Mouse (Mus musculus): ENCODE measurements around the gene Fbln1.

The Fbln1 gene

DNA sequence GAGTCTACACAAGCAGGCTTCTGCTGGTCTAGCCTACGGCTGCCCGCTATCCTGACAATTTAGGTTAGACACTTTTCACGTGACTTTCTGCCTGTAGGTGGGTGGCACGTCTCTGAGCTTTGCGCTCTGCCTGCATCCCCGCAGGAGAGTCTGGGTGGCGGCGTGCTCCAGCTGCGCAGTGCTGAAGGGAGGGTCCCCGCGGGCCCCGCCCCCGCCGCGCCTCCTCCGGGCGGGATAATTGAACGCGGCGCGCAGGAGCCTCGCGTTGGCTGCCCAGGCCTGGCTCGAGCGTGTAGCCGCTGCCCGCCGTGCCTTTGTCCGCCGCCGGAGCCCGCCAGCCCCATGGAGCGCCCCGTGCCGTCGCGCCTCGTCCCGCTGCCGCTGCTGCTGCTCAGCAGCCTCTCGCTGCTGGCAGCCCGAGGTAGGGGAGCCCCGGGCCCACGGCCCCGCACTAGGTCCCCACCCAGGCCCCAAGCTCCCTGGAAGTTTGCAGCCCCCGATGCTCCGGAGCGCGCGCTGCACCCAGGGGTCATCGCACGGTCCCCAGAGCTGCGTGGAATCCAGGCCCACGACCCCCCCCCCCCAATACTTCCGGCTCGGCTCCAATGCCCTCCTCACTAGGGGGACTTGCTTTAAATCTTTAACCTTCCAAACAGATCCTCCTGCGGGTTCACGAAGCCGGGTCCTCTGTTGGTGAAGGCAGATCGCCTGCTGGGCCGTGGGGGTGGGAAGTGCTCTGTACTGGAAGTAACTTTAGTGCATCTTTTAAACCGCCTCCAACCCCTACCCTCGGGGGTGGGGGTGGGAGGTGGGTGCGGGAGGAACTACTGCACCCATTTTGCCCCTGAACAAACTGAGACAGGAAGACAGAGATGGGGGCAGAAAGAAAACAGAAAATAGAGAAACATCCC, at the start of gene Fbln1:
Fbln1 (plus strand) TSS at position 158 of the 911 bp plus-strand sequence.
- DNase-seq (ENCODE audit: extremely low read depth, low read depth, low spot score) = no peak

DNA sequence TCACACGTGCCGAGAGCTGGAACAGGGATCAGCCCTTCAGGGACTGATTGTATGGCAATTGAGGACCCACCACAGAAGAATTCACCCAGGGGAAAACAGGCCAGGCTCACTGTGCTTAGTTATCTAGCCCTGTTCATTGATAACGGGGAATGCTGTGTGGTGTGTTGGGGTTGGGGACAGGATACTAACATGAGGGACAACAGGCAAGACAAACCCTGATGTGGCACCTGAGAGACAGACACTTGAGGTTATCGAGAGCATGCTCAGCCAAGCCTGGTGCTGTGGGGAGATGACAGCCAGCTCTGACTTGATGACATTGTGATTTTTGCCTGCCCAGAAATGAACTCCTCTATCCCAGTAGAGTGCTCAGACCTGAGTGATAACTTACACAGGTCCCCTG, 49.6 kb upstream of the Fbln1 start:
- DNase-seq (ENCODE audit: extremely low read depth, low read depth, low spot score) = no peak

DNA sequence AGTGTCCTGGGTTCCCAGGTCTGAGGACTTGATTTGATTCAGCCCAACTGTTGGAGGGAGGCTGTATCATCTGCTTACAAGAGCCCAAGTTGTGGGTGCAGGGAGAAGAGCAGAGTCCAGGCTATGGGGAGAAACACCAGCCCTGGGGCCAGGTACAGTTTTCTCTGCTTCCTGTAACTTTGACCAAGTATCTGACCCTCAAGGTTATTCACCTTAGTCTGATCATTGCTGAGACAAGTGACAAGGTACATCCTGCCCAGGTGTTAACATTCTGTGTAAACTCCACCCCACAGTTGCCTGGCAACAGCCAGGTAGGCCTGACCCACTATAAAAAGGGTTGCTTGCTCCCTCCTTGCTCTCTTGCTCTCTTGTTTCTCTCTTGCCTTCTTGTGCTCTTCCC, 44.3 kb upstream of the Fbln1 start:
- no peak for DNase-seq (ENCODE audit: extremely low read depth, low read depth, low spot score)

DNA sequence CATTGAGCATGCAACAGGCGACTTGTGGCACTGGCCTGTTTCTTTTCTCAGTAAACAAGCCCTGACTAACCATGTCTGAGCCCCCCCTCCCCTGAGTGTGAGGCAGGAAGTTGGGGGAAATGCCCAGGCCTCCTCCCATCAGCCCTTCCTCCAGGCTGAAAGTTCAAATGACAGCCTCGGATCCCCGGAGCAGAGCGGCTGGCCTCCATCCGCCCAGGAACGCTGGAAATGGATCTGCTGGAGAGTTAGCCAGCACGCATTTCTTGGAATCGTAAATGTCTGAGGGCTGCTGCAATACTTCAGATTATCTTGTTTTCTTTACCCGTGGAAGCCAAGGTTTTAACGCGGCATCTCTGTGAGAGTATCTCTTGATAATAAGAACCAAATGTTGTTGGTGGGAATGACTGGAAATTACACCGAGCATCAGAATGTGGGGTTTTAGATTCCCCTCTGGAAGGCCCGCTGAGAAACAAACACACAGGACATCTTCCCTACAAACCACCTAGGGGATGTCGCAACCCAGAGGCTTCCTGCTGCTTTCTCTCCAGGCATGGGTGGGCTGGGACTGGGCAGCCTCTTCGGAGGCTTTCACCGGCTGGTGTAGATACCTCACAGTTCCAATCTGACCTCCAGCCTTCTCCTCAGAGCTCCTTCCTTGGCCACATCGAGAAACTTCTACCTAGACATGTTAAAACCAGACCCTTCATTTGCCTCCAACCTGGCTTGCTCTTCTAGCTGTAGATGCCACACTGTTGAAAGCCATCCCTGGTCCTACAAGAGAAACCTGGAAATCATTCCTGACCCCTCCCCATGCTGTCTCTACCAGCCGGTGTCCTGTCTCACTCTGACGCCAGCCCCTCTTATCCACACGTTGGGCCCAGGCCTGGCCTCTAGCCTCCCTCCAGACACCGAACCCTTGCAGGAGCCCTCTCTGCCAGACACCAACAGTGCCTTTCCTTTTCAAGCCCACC, 42.8 kb upstream of the Fbln1 start:
- no peak for DNase-seq (ENCODE audit: extremely low read depth, low read depth, low spot score)

DNA sequence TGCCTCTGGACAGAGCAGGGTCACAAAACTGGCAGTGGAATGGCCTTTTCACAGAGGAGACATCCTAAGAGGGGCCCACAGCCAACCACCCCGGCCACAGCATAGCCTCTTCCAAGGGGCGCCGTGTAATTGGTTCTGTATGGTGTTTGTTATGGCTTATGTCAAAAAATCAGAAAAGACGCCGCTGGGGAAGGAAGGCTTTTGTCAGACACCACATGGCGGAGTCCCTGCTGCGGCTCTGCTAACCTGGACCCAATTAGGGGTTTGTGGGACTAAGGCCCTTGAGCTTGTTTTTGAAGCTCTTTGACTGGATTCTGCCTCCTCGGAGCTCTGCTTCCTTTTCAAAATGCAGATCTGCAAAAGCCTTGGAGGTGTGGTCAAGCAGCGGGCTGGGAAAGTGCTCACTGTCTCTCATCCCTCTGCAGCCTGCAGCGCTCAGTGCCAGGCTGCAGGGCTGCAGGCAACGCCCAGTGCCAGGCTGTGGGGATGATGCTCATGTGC, 39.3 kb upstream of the Fbln1 start:
- no peak for DNase-seq (ENCODE audit: extremely low read depth, low read depth, low spot score)

DNA sequence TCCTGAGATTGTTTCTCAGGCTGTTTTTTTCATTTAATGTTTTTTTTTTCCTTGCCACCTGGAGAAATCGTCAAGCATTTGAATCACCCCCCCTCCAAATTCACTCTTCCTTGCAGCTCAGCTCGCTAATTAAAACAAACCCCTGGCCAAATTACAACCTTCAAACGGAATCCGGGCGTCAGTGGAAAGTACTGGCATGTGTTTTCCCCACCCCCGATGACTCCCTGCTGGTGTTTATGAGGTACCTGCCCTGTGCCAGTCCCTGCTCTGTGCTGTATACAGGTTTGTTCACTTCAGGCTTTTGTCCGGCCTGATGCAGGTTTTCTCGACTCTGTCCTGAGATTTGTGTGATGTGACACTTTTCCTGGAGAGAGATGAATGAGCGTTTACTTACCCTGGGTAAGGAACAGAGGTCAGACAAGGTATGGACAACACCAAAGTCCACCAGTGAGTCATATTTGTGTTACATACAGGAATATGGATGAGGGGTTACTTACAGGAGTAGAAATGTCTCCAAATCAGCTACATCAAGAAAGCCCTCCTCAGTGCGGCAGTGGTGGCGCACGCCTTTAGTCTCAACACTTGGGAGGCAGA, 38.6 kb upstream of the Fbln1 start:
- no peak for DNase-seq (ENCODE audit: extremely low read depth, low read depth, low spot score)

DNA sequence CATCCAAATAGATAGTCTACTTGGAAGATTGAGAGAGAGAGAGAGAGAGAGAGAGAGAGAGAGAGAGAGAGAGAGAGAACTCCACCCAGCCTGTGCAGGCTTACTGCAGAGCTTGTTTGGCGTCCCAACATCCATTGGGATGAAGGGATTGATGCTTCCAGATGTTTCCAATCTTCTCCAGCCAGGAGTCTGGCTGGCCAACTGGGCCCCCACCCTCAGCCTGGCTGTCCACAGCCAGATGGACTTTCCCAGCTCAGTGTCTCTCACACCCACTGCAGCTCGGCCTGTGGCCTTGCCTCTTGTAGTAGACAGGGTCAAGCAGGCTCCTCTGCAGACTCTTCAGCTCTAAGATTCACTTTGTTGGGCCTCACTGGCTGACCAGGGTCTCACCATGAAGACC, 33.7 kb upstream of the Fbln1 start:
- DNase-seq (ENCODE audit: extremely low read depth, low read depth, low spot score) = no peak

DNA sequence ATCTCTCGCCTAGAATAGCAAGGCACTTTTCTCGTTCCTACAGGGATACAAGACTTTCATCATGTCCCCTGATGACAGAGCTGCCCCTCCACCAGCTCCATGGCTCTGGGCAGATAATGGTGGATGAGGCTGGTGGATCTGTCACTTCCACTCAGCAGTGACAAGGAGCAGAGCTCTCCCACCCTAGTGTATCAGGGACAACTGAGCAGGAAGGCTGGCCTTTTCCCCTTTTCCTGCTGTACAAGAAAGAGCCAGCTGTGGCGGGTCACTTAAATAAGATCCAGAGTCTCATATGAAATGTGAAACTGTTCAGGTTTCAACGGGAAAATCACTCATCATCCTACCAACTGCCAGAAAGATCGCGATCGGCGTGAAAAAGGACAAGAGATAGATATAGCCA, 32.3 kb upstream of the Fbln1 start:
- no peak for DNase-seq (ENCODE audit: extremely low read depth, low read depth, low spot score)

DNA sequence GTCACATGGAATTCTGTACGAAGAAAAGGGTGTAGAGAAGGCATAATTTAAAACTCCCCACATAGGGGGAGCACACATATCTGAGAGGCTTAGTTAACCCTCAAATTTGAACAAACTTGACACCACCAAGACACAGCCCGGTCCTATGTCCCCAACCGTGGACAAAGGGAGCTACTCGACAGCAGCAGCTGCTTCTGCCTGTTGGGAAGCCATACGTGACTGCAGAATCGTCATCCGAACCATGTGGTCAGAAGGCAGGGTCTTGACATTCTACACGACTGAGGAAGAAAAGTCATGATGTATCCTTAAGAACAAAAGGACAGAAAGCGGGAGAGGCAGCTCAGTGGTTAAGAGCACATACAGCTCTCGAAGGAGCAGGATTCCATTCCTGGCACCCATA, 31.7 kb upstream of the Fbln1 start:
- DNase-seq (ENCODE audit: extremely low read depth, low read depth, low spot score) = no peak

DNA sequence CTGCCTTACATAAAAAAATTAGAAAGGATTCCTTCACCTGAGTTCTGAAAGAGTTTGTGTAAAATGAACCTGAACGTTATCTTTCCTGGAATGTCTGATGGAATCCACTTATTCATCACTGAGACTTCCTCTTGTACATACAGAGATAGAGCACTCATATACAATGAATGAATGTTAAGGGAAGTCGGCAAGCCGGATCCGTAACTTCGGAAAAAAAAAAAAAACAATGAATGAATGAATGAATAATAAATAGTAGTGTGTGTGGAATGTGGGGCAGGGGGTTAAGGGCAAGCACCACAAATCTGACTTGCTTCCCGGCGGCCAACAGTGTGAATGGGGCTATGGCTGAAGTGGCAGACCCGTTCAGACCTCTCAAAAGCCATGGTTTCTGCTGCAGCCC, 28.2 kb upstream of the Fbln1 start:
- peak; percentile 16 for DNase-seq (ENCODE audit: extremely low read depth, low read depth, low spot score)

DNA sequence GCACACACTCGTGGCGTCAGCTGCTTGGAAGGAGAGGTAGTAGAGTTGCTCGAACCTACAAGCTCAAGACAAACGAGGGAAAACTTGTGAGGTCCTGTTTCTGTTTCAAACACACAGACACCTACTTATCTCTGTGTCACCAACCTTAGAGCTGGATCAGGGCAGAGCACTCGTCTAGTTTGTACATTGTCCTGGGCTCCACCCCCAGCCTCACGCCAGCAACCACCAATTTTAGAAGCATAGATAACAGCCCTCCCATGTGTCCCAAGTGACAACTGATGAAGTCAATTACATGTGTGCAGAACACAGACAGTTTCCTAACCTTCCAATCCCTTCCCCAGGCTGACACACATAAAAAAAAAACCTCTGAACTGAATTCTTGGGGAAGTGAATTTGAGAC, 27.6 kb upstream of the Fbln1 start:
- no peak for DNase-seq (ENCODE audit: extremely low read depth, low read depth, low spot score)

DNA sequence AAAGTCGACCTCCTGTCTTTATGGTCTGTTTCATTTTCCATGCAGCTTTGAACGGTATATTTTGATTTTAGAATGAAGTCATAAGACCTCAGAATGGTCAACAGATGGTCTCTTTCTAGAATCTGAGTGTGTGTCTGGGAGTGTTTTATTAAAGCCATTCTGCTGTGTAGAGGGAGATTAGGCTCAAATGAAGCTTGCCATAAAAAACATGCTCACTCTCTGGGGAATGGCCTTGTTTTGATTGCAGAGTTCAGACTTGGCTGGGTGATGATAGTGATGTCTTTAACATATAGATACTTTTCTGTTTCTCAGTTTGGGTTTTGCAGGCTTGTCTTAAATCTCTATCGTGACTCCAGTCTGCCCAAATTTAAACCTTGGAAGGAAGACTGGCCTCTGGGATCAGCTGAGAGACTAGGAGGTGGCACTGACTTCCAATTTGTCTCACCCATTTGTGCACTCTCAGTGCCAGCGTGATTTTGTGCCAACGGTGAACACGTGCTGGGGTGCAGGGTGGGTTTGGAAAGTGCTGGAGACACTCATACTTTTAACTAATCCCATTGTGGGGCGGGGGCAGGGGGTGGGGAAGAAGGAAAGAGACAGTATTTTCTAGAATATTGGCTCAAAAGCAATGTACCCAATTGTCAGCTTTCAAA, 26.1 kb upstream of the Fbln1 start:
- DNase-seq (ENCODE audit: extremely low read depth, low read depth, low spot score) = no peak

DNA sequence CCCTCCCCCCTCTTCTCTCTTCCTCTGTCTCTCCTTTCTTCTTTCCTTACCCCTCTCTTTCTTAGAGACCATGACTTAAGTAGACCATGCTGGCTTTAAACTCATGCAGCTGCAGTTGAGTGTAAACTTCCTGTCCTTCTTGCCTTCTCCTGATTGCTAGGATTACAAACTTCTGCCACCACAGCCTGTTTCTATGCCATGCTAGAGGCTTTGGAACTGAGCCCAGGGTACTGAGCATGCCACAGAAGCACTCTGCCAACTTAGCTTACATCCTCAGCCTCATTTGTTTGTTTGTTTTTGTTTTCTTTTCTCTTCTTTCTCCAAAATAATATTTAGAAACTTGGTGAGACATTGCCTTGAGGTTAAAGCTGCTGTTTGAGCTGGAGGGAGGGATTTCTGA, 25.4 kb upstream of the Fbln1 start:
- DNase-seq (ENCODE audit: extremely low read depth, low read depth, low spot score) = no peak

DNA sequence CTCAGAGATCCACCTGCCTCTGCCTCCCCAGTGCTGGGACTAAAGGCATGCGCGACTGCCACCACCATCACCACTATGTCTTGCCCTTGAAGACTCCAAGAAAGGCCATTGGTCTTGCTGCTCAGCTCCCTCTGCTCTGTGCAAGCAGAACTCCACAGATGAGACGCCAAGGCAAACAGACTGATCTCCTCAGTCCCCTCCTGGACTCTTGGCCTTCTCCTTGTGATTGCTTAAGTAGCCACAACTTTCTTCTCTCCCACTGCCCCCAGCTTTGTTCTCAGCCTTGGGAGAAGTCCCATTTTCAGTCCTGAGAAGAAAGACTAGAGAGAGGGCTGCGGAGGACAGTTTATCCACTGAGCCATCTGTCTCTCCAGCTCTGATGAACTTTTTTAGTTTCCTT, 23.7 kb upstream of the Fbln1 start:
- no peak for DNase-seq (ENCODE audit: extremely low read depth, low read depth, low spot score)

DNA sequence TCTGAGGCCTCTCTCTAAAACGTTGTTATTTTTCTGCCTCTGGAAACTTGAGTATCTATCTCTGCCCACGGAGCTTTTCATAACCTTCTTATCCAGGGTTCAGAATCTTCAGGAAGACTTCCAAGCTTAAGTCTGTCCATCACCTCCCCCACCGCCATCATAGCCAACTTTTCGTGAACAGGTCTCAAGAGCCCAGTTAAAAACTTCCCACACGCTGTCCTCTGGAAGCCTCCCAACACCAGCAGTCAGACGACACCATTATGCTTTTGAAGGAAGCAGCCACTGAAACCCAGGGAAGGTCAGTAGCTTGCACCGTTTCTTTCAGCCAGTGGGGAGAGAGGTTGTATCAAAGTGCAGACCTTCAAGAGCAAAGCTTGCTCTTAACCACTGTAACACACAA, 18.8 kb upstream of the Fbln1 start:
- no peak for DNase-seq (ENCODE audit: extremely low read depth, low read depth, low spot score)

DNA sequence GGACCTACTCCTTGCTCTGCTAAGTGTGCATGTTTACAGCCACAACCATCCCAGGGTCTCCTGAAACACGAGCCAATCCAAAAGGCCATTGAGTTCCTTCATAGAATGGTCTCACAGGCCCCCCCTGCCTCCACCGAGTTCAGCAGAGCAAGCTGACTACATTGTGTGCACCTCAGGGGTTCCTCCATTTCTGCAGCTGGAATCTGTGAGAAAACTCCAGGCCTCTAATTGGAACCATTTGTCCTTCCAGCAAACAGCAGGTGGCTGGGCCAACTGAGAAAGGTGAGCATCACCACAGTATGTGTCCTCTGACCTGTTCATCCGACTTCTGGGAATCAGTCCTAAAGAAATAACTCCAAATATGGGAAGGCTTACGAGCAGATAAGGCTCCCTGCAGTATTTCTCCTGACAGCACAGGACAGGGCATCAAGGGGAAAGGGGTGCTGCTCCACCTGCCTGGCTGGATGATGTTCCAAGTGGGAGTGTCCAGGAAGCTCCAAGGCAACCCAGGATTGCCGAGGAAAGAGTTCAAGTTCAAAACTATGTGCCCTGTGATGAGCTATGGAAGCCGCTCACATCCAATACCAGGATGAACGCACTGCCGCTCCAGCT, 17.5 kb upstream of the Fbln1 start:
- DNase-seq (ENCODE audit: extremely low read depth, low read depth, low spot score) = no peak

DNA sequence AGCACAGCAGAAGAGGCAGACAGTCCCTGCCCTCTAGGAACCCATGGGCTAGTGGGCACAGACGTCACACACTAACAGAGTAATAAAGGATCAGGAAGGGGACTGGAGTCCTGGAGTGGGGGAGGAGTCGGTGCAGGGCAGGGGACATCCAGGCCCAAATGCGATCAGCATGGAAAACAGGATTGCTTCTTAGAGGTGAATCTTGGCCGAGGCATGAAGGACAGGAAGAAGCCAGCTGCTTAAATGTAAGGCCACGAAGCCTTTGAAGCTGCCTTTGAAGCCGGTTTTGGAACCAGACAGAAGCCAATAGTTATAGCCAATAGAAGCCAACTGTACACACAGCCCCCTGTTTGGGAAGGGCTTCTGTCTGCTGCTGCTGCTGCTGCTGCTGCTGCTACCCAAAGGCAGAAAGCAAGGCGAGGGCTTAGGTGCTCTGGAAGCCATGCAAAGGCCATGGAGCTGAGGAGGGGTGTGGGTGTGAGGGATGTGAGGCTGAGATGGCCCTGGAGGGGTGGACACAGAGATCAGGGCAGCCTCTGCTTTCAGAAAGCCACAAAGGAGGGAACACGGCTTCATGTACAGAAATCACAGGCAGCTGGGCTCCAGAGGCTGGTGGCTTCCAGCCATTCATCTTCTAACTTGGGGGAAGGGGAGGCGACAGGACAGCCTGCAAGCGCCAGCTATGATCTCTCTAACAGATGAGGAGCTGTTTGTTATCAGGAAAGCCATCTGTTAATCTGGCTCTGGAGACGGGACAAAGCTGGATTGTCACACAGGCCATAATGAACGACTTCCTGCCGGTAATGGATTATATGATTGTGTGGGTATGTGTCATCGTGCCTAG, 5.1 kb upstream of the Fbln1 start:
- no peak for DNase-seq (ENCODE audit: extremely low read depth, low read depth, low spot score)

DNA sequence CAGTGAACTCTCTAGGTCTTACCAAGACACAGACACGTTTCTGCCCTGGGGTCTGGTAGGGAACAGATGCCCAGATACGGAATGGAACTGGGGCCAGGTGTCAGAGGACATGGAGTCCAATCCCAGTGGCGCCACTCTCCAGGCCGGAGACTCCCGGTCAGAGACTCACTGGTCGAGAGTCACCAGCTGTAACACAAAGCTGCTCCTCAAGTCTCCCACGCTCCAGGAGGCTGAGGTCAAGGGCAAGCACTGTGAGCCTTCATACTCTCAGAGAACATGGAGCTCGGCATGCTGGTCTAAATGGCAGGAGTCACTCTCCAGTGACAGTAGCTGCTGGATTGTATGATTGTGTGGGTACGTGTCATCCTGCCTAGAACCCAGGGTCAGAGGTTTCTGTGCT, 3.5 kb upstream of the Fbln1 start:
- no peak for DNase-seq (ENCODE audit: extremely low read depth, low read depth, low spot score)

DNA sequence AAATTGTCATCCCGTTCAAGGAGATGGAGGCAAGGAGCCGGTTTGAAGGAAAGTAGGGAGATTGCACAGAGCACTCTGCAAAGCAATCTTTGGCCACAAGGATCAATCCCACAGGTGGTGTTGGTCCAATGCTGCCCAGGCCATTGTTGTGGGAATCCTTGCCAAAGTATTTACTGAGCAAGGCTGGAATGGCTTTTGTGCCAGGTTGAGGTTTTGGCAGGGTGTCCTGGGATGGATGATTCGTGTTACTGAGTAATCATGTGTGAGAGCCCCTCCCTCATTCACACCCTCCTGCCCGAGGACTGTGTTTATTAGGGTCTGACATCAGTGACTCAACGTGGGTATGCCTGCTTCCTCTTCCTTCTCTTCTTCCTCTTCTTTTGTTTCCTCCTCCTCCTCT, 3.0 kb upstream of the Fbln1 start:
- DNase-seq (ENCODE audit: extremely low read depth, low read depth, low spot score) = no peak

DNA sequence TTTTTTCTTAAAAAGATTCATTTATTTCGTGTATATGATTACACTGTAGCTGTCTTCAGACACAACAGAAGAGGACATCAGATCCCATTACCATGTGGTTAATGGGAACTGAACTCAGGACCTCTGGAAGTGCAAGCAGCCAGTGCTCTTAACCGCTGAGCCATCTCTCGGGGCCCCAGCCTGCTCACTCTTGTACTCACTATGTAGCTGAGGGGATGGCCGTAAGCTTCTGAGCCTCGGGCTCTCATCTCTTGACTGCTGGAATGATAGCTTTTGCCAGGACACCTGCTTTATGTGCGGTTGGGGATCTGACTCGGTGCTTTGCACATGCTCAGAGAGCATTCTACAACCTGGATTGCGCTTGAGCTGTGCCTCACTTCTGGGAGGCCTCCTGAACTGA, 1.4 kb upstream of the Fbln1 start:
- no peak for DNase-seq (ENCODE audit: extremely low read depth, low read depth, low spot score)
